Mouse (Mus musculus): ENCODE data around the gene Rab38.

The Rab38 gene

DNA sequence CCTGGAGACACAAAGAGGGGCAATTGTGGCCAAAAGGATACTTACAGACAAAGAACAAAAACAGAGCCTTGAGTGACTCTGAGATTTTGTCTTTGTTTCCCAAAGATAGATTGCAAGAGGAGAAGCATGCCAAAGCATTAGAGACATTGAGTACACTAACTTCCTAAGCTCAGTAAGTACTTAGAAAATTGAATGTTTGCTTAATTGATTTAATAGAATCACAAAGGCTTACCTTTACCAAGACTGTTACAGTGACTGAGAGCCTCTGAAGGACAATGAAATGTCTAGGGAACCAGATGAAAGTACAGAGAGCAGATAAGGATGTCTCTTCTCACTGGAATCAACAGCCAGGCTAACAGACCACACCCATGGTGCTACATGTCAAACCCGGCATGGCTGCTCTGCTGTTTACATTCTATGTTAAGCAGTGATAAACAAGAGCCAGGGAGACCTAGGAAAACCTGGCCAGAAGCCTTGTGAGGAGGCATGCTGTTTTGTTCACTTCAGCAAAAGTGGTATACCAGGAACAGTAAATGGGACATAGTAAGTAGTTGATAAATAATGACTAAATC lies 97.1 kb downstream of the Rab38 start:
- DNase-seq (ENCODE audit: low spot score in 2 of 2) = no peak

- DNase-seq (ENCODE audit: low spot score in 2 of 2) = no peak
These were observed 106.1 kb downstream of the Rab38 start for GRCm38 (mm10) chr7:88536127-88536531.

GRCm38 (mm10) chr7:88536743-88537142 lies 106.7 kb downstream of the Rab38 start:
- no peak for DNase-seq (ENCODE audit: low spot score in 2 of 2)

Data from right cerebral cortex, postnatal 36 days (tissue).